Mouse (Mus musculus): ENCODE measurements at regions not wholly inside any gene's neighbourhood (a gene's known extent, or its start where the extent isn't known, plus 50 kb on each side); places are given as distances from the start of the nearest gene placed in this dataset.

- no peak for DNase-seq (ENCODE audit: low read depth, low spot score)
Measured at GRCm38 (mm10) chr2:131739022-131739421, 120.5 kb downstream of the Erv3 start.

GRCm38 (mm10) chr2:131734740-131735378 is 124.7 kb downstream of the Erv3 start:
- no peak for DNase-seq (ENCODE audit: low read depth, low spot score)

DNA sequence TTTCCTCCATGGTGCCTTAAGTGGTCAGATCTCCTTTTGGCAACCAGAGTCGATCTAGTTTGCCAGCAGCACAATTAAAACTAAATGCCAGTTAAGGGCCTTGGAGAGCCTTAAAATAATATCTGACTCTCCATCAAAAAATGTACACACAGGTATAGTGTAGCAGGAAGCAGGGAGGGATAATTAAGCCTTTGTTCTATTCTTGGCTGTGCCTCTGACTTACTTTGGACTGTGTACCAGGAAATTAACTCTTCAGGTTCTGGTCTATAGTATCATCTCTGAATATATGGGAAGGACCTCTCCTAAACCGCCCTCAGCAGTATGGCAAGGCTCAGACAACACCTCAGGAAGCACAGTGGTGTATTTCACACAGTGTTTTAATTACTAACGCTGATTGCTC is 133.0 kb downstream of the Erv3 start:
- DNase-seq (ENCODE audit: low read depth, low spot score), result no peak

DNA sequence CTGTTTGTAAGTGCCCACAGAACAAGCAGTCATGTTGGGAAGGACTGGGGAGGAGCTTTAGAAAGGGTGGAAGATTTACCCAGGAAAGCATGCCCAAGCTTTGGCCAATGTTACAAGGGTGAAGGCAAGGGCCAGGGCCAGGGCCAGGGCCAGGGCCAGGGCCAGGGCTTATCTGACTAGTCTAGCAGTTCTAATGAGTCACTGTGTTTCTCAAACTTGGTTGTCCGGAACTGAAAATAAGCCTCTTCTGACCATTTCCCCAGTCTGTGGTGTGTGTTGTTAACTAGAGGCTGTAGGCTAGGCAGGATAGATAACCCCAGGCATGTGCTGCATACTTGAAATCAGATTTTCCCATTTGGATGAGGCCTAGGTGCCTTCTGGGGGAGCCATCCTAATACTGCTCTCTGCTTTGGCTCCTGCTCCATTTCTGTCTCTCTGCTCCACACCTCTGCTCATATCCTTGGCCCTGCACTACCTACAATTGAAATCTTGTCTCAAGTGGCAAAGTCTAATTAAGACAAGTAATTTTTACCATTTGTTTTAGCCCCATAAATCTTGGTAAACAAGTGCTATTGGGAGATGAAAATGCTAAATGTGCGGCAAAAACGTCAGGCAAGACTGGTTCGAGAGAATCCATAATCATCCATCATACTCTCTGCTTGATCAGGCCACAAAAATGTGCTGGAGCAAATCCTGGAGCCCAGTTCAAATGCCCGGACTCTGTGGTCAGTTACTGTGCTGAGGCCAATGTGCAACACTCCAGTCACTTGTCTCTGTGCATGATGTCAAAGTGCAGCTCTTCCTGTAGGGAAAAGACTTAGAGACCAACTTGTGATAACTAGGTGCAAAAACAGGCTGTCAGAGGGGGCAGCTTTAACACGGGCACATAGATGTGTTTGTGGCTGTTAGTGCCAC is 137.7 kb downstream of the Erv3 start:
- no peak for DNase-seq (ENCODE audit: low read depth, low spot score)

- DNase-seq (ENCODE audit: low read depth, low spot score), result no peak
Measured at GRCm38 (mm10) chr2:131717561-131717960, 142.0 kb downstream of the Erv3 start.

GRCm38 (mm10) chr2:131716841-131717240 is 142.7 kb downstream of the Erv3 start:
- DNase-seq (ENCODE audit: low read depth, low spot score), result no peak

DNA sequence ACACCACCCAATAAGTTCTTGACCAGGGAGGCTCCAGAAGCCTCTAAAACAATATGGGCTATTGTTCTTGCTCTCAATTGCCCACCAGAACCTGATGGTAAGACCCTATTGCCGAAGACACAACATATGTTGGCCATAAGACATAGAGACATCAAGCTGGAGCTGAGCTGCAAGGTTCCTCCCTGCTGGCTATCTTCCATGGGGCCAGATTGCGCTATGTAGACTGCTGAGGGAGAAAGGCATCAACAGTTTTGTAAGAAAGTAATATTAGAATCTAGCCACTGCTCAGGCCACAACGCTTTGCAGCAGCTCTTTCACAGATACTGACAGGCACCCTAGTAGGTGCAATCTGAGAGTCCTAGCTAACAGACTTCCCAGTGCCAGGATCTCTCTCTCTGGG is 144.2 kb downstream of the Erv3 start:
- DNase-seq (ENCODE audit: low read depth, low spot score), result no peak

GRCm38 (mm10) chr2:131711886-131712285 is 147.7 kb downstream of the Erv3 start:
- DNase-seq (ENCODE audit: low read depth, low spot score), result no peak

DNA sequence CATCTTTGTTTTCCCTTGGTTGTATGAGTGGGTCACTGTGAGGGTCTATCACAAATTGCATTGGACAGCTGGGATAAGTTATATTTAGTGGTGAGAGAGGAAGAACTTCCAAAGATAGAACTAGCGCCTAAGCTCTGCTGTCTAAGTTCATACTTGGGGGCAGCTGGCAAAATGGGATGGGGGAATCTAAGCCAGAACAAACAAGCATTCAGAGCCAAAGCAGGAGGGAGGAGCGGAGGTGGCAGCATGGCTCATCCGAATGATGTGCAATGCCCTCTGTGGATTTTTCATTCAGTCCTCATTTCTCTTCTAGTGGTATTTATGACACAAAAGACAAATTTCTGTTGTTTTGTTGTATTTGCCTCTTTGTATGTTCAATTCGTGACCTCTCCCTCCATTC is 144.5 kb upstream of the Adra1d start:
- DNase-seq (ENCODE audit: low read depth, low spot score), result no peak

GRCm38 (mm10) chr2:131704406-131704805 is 142.3 kb upstream of the Adra1d start:
- no peak for DNase-seq (ENCODE audit: low read depth, low spot score)

GRCm38 (mm10) chr2:131702146-131702545 is 140.1 kb upstream of the Adra1d start:
- DNase-seq (ENCODE audit: low read depth, low spot score), result no peak

DNA sequence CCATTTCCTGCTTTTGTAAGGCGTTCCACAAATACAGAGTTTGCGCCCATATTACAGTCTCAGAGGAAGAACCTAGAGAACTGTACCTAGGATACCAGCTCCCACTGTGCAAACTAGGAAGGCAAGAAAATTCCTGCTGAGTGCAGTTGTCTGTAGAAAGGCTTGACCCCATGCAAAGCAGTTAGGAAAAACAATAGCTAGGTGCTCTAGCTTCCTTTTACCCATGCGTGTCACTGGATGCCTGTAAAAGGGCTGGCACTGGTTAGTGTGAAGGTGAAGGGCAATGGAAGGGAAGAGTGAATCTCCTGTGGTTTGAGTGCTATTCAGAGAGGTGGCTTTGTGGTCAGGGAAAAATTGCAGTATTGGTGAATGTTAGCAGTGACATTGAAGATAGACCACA is 137.7 kb upstream of the Adra1d start:
- DNase-seq (ENCODE audit: low read depth, low spot score), result no peak

DNA sequence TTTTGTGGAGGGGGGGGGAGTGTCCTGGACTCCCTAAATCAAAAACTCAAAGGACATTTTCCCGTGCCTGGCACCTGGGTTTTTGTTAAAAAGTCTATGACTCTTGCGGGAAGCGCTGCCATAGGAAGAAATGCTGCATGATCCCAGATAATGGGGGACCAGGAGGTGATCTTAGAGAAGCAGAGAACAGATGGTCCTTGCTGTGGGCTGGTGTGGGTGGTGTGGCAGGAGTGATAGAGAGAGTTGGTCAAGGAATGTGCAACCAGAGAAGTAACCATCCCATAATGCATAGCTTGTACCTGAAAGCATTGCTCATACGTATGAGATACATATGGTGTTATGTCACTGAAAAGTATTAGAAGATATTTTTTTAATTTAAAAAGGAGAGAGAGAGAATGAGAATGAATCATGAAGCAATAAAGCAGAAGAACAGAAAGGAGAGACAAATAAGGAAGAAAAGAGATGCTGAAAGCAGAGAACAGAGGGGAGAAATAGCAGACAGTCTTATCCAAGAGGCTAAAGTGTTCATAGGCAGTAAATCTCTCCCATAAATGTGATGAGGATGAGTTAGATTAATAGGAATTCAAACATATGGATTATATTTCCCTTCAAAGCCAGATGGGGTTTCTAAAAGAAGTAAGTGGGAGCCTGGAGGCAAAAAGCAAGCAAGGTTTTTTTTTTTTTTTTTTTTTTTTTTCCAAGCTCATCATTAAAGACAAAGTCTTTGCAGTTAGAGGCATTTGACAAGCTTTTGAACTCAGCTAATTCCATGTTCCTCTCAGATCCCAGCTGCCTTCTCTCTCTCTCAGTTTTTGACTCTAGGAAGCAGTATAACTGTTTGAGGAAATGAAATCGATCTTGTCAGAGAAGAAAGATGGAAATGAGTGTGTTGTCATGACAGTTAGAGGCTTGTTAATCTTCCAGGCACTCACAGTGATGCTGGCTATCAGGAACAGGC is 136.2 kb upstream of the Adra1d start:
- no peak for DNase-seq (ENCODE audit: low read depth, low spot score)

DNA sequence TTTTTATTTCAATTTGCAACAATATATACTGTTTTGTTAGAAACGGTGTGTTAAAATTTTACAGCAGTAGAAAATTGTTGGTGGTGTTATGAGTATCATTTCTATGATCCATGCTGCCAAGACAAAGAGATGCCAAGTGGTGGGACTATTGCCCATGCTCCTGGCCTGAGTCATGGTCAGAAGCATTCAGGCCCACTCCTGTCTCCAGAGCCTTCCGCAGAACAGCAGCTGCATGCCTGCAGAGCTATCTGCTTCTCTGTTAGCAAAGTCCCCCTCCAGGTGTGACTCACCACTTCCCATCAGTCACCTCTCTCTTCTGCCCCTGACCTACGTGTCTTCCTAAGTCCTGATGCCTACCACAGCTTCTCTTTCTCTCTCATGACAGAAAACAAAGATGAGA is 134.2 kb upstream of the Adra1d start:
- no peak for DNase-seq (ENCODE audit: low read depth, low spot score)

- DNase-seq (ENCODE audit: low read depth, low spot score), result no peak
Measured at GRCm38 (mm10) chr2:131689996-131690395, 127.9 kb upstream of the Adra1d start.

GRCm38 (mm10) chr2:131688282-131688681 is 126.2 kb upstream of the Adra1d start:
- DNase-seq (ENCODE audit: low read depth, low spot score), result no peak

DNA sequence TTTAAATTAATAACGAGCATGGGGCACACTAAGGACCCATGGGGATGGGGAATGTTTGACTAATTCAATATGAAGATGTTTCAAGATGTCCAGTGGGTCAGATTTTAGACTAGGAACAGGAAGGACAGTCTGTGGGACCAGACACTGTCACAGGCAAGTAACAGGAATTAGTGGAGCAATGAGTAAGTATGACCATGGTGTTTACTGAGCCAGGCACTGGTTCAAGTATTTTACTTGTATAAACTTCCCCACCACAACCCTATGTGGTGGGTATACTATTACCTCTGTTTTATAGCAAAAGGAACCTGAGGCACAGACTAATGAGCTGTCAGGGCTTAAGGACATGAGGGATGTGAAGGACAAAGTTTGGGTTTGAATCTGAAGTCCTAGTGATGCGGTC is 125.4 kb upstream of the Adra1d start:
- DNase-seq (ENCODE audit: low read depth, low spot score), result no peak

- DNase-seq (ENCODE audit: low read depth, low spot score), result no peak
Measured at GRCm38 (mm10) chr2:131686748-131687147, 124.7 kb upstream of the Adra1d start.

DNA sequence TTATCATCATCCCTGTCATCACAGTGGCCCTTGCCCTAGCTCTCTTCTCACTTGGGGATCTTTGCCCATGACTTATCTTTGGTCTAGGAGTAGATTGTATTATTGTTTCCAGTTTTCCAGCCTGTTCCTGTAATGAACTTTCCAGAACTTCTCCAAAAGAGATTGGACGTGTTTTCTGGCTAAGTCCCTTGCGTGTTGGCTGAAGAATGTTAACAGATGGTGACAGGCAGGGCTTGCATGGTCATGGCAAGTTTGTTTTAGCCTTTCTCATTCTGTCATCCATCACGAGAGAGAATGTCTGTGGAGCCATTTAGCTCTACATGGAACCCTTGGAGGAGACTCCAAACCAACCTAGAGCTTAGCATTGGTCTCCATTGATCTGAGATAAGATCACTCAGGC is 123.2 kb upstream of the Adra1d start:
- DNase-seq (ENCODE audit: low read depth, low spot score), result no peak

GRCm38 (mm10) chr2:131683734-131684133 is 121.7 kb upstream of the Adra1d start:
- no peak for DNase-seq (ENCODE audit: low read depth, low spot score)

- DNase-seq (ENCODE audit: low read depth, low spot score), result no peak
Measured at GRCm38 (mm10) chr2:131678484-131678883, 116.4 kb upstream of the Adra1d start.

GRCm38 (mm10) chr2:131676736-131677135 is 114.7 kb upstream of the Adra1d start:
- no peak for DNase-seq (ENCODE audit: low read depth, low spot score)
